Comparison of ENCODE assay signal across 8 mouse cellular contexts in the genomic region with DNA sequence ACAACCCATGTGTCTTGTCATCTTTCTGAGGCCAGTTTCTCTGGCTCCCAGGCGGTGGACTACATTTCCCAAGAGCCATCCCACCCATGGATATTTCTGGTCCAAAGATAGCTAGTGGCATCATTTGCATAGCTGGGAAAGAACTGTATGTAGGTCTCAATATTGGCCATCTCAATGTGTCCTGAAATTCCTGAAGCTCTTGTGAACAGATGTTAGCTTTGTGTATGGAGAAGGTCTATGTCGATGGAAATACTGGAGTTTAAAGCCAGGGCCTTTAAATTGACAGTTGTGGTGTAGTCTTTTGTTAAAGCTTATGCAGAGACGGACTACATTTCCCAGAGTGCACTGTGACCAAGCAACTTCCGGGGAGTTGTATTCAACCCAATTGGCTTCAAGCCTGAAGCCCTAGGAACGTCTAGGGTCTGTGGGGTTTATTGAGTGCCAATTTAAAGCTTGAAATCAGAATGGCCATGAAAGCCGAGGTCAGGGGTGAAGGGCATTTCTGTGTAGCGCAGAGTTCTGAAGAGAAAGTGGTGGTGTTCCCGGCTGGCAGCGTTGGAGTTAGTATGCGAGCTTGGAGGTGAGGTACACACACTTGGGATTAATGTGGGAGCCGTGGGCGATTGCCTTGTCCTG. TPM values are rescaled to one million over a fixed set of nuclear protein-coding genes. Genes with fewer than 3 reads are reported as not detected.
DNase-seq lines count a peak whose midpoint lies in the region; ATAC-seq lines count a peak whose summit lies in the region.

No protein-coding gene starts in this region.

- peak overlapping the region; percentile 79 for H3K4me2 ChIP-seq in hindbrain, embryonic 14.5 days (replicated peaks)

- 2% methylated on average over 12 of the region's 12 CpGs for WGBS in hindbrain, embryonic 14.5 days

- peak; percentile 75 for ATAC-seq in hindbrain, embryonic 14.5 days (ENCODE audit: low FRiP score)

- peak overlapping the region; percentile 58 for H3K4me3 ChIP-seq in hindbrain, embryonic 14.5 days (replicated peaks; ENCODE audit: low read length)

- peak overlapping the region; percentile 75 for H3K27ac ChIP-seq in hindbrain, embryonic 14.5 days

- H3K36me3 ChIP-seq in hindbrain, embryonic 14.5 days (replicated peaks; ENCODE audit: control insufficient read depth, insufficient read depth): peaks cover 9% of the 10 kb centered on the region

- H3K27me3 ChIP-seq in hindbrain, embryonic 14.5 days (ENCODE audit: control insufficient read depth, insufficient read depth, low read length): no peaks in the 10 kb centered on the region

- peak overlapping the region; percentile 68 for H3K9ac ChIP-seq in hindbrain, embryonic 14.5 days

- peaks cover 35% of the 10 kb centered on the region for H3K4me1 ChIP-seq in hindbrain, embryonic 14.5 days (replicated peaks; ENCODE audit: control insufficient read depth, insufficient read depth, low read length)

- DNase-seq in T-cell, adult 2 months (ENCODE audit: low spot score): peak; percentile 80
- peak; percentile 75 to 79 for DNase-seq in cerebellum, postnatal 25 days
- DNase-seq in frontal cortex, postnatal 25 days (ENCODE audit: low spot score in 2 of 2): peak; percentile 27 to 63
- DNase-seq in hindbrain, embryonic 14.5 days (ENCODE audit: low spot score): peak; percentile 90
- peak; percentile 53 to 59 for DNase-seq in layer of hippocampus, postnatal 25 days (ENCODE audit: extremely low spot score in 1 of 2, low spot score in 1 of 2)
- peak; percentile 78 for DNase-seq in lung, postnatal 14 days
- DNase-seq in ovary, postnatal 36 days (ENCODE audit: low spot score): peak; percentile 43
- DNase-seq in thymus, postnatal 14 days: peak; percentile 84

- no peaks in the 10 kb centered on the region for H3K9me3 ChIP-seq in hindbrain, embryonic 14.5 days (ENCODE audit: control insufficient read depth, low read length)

RNA-seq across cellular contexts. Expression of a gene that starts 2.8 kb away (rescaled TPM):
- 29.4 and 31.5 TPM in 2 replicates for polyA plus RNA-seq in hindbrain, embryonic 14.5 days (2014; fragmentation: Nextera tagmentation; extraction: Ambion mirVana)
- total RNA-seq in layer of hippocampus, postnatal 25 days (2021): 10 to 100 TPM; 21.0 to 22.0 TPM

RNA-seq across cellular contexts. Expression of a gene that starts 34.7 kb away (rescaled TPM):
- 12.6 and 16.1 TPM in 2 replicates for polyA plus RNA-seq in hindbrain, embryonic 14.5 days (2014; fragmentation: Nextera tagmentation; extraction: Ambion mirVana)
- total RNA-seq in layer of hippocampus, postnatal 25 days (2021): 10 to 100 TPM; 14.3 to 17.0 TPM

RNA-seq across cellular contexts. Expression of a gene that starts 34.9 kb away (rescaled TPM):
- polyA plus RNA-seq in hindbrain, embryonic 14.5 days (2014; fragmentation: Nextera tagmentation; extraction: Ambion mirVana): 13.1 and 13.4 TPM in 2 replicates
- 10 to 100 TPM in 1 of 2 experiments, 1 to 10 TPM in 1; 9.6 to 10.9 TPM for total RNA-seq in layer of hippocampus, postnatal 25 days (2021)

RNA-seq across cellular contexts. Expression of a gene that starts 41.0 kb away (rescaled TPM):
- 21.7 and 23.6 TPM in 2 replicates for polyA plus RNA-seq in hindbrain, embryonic 14.5 days (2014; fragmentation: Nextera tagmentation; extraction: Ambion mirVana)
- 10 to 100 TPM; 14.0 to 14.2 TPM for total RNA-seq in layer of hippocampus, postnatal 25 days (2021)

RNA-seq across cellular contexts. Expression of a gene that starts 50.4 kb away (rescaled TPM):
- 17.0 and 19.5 TPM in 2 replicates for polyA plus RNA-seq in hindbrain, embryonic 14.5 days (2014; fragmentation: Nextera tagmentation; extraction: Ambion mirVana)
- 10 to 100 TPM; 18.6 to 19.0 TPM for total RNA-seq in layer of hippocampus, postnatal 25 days (2021)

Comparison
In these comparisons a context has a peak if more than half of its experiments do, and no peak if none do; other contexts are left out.
1. Peak in every context shown above with its lines: DNase-seq, ATAC-seq, H3K4me3 ChIP-seq and H3K27ac ChIP-seq.